Mouse (Mus musculus) skeletal muscle tissue, adult 2 months (tissue): Measurements from ENCODE around the gene Tcf3.

Source experiments
- DNase-seq: peaks from one replicate; pipeline ENCODE4 v3.0.0-alpha.2; 2012; ENCODE audit warnings: low read depth, low spot score

Tcf3 gene

DNA sequence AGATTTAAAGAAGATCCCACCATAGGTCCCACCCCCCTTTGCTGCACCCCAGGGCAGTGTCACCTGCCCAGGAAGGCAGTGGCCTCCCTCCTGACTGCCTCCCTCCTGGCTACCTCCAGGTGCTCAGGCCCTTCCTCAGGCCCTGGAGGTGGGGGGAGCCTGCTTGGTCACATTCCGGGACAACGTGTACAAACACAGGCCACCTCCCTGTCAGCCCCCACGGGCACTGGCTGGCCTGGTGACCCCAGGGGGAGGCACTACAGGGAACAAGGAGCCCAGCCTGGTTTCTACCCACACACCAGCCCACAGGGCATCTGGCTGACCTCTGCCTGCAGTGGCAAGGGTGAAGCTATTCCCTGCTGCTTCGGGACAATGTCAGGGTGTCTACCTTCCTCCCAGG lies 4.5 kb upstream of the Tcf3 start:
- no peak for DNase-seq

DNA sequence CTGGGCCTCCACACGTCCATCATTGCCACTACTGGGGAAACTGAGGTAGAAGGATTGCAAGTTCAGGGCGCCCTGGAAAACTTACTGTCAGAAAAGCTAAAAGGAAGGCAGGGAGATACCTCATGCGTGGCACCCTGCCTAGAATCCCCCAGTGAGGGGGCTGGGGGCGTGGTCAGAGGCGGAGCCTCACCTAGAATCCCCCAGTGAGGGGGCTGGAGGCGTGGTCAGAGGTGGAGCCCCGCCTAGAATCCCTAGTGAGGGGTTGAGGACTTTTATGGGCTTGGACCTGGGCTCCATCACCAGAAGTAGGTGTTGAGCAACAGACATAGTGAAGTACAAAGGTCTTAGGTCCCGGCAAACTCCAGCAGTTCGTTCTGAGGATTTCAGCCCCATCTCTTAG lies 2.8 kb upstream of the Tcf3 start:
- DNase-seq: no peak

GRCm38 (mm10) chr10:80435764-80436163 lies 2.3 kb upstream of the Tcf3 start:
- no peak for DNase-seq

GRCm38 (mm10) chr10:80434823-80435222 lies 1.4 kb upstream of the Tcf3 start:
- no peak for DNase-seq

DNA sequence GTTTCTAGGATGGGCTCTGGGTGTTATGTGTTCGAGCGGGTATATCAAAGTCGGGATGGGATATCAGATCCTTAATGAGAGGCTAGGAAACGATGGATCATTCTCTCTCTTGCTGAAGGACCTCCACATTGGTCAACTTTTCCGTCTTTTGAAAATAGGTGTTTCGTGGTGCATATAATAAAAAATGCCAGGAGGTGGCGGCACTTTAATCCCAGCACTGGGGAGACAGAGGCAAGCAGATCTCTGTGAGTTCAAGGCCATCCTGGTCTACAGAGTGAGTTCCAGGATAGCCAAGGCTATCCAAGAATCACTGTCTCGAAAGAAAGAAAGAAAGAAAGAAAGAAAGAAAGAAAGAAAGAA lies 766 bp upstream of the Tcf3 start:
- no peak for DNase-seq

DNA sequence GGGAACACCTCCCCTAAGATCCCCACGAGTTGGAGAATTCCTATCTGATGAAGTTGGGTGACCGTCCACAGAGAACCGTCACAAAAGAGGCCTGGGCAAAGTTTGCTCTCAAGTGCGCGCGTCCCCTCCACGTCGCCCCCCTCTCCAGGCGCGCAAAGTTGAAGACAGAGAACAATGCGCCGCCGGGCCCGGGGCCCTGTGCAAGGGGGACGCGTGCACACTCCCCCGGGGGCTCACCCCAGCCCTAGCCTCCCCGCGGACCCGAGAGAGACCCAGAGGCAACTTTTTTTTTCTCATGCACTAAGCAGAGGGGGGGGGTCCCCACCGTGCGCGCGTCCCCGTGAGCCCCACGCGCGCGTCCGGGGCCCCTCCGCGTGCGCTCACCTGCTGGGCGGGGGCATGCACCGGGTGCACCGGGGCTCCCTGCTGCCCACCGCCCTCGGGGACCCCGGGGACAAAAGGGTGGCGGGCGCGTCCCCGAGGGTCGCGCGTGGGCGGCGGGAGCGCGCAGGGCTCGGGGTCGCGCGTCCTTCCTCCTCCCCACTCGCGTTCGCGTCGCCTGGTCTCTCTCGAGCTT lies 423 bp downstream of the Tcf3 start:
- DNase-seq: no peak

- DNase-seq: no peak
Observed at GRCm38 (mm10) chr10:80432387-80432785, 1.1 kb downstream of the Tcf3 start.

- DNase-seq: no peak
Observed at GRCm38 (mm10) chr10:80431570-80432386, 1.7 kb downstream of the Tcf3 start.

DNA sequence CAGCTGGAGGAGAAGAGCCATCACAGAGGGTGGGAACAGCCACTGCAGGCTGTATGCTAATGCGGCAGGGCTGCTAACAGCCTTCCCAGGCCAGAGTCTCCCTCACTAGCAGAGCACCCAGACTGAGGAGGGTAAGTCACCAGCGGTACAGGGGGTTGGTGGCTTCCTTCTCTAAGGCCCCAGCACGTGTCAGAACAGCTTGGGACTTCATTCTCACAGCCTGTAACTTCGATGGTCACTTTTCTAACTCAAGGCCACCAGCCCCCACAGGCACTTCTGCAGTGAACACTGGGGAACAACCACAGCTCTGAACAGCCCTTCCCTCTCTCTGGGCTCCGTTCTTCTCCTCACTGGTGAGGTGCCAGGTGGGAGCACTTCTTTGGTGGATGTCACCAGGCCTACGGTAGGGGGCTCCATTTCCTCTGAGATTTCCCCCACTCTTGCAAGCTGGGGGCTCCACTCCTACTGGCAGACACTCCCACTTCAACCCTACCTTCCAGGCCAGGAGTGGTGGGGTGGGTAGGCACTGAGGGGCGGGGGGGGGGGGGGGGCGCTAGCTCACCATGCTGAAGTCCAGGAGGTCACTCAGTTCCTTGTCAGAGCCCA lies 3.0 kb downstream of the Tcf3 start:
- no peak for DNase-seq

DNA sequence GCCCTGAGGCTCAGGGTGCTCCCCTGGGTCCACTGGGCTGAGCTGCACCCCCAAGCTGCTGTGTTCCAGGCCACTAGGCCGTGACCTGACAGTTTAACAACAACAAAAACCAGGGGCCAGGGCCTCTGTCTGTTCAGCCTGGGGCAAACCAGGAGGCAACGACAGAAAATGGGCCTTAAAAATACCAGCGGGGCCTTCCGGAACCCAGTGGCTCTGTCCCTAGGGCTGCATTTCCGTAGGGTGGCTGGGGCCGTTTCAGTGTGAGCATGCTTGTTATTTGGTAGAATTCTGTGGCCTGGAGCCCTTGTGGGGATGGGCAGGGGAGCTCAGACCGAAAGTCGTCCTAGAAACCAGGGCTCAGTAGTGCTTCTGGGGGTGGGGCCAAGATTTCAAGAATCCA lies 3.6 kb downstream of the Tcf3 start:
- no peak for DNase-seq

- no peak for DNase-seq
Observed at GRCm38 (mm10) chr10:80425041-80425440, 8.4 kb downstream of the Tcf3 start.

DNA sequence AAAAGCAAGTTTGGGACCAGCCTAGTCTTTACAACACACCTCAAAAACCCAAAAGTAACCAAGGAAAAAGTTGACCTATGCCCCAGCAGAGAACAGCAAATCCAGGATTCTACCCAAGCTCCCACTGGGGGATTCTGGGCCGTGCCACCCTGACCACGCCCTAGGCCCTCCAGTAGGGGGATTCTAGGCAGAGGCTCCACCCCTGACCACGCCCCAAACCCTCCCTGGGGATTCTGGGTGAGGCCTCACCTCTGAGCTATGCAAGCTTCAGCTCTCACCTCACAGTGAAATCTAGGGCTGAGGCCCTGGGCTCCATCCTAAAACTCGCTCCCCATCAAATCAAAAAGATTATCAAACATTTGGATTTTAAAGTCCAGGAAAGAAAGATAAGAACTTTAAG lies 9.9 kb downstream of the Tcf3 start:
- DNase-seq: no peak

GRCm38 (mm10) chr10:80421651-80422472 lies 11.6 kb downstream of the Tcf3 start:
- no peak for DNase-seq

- DNase-seq: no peak
Observed at GRCm38 (mm10) chr10:80421208-80421607, 12.2 kb downstream of the Tcf3 start.

GRCm38 (mm10) chr10:80420729-80421128 lies 12.7 kb downstream of the Tcf3 start:
- DNase-seq: no peak

DNA sequence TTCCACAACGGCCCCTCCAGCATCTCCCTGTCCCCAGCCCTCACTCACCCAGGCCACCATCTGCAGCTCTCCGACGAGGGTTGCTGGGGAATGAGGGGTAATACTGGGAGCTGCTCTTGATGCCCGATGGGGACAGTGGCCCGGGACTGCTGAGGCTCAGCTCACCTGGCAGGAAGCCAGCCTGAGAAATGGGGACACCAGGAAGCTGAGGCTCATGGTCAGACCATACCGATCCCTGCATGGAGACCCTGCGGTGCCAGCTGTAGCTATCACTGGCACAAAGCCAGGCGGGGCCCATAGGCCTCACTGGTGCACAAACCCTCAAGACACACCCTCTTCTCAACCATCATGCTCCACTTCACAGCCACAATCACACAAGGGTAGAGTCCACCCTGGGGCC lies 14.0 kb downstream of the Tcf3 start:
- DNase-seq: no peak

DNA sequence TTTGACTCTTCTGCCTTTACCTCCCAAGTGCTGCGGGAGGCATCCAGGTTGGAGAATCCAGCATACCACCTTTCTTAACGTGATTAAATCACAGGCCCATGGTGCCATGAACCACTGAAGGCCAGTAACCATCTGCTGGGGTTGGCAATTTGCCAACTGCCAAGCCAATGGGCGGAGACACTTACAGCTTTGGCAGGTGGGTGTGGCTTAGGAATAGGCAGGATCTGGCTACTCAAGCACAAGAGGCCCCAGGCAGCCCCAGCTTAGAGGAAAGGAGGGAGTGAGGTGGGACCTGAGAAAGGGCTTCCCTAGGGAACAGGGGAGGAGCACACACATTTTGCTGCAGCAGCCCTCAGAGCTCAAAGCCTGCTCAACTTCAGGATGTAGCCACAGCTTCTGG lies 15.1 kb downstream of the Tcf3 start:
- no peak for DNase-seq

- DNase-seq: no peak
Observed at GRCm38 (mm10) chr10:80417841-80418240, 15.6 kb downstream of the Tcf3 start.

DNA sequence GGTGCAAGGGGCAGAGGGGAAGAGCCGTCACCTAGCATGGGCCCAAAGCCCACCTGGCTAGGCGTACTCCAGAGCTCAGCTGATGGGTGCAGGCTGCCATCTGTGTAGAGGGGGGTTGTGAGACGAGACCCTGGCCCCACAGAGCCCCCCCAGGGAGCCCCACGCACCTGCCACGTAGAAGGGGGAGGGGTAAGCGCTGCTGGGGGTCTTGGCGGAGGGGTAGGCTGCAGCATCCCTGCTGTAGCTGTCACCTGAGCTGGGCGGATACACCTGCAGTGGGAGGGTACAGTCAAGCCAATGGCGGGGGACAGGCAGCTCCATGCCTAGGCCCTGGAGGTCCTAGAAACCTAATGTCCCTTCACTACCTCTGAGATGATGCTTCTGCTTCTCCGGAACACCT lies 16.1 kb downstream of the Tcf3 start:
- DNase-seq: no peak

DNA sequence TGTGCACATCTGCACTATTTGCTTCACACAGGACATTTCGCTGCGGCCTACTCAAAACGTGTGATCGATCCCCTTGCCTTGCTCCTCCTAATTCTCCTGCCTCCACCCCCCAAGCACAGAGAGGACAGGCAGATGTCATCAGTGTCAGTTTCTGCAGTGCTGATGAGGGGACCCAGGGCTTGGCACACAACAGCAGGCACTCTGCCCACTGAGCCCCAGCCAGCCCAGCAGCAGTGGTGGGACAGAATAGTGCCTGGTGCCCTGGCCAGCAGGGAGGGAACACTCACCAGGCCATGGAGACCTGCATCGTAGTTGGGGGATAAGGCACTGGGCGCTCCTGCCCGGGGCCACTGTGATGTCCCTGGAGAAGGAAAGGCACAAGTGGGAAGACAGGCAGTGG lies 17.9 kb downstream of the Tcf3 start:
- DNase-seq: no peak

DNA sequence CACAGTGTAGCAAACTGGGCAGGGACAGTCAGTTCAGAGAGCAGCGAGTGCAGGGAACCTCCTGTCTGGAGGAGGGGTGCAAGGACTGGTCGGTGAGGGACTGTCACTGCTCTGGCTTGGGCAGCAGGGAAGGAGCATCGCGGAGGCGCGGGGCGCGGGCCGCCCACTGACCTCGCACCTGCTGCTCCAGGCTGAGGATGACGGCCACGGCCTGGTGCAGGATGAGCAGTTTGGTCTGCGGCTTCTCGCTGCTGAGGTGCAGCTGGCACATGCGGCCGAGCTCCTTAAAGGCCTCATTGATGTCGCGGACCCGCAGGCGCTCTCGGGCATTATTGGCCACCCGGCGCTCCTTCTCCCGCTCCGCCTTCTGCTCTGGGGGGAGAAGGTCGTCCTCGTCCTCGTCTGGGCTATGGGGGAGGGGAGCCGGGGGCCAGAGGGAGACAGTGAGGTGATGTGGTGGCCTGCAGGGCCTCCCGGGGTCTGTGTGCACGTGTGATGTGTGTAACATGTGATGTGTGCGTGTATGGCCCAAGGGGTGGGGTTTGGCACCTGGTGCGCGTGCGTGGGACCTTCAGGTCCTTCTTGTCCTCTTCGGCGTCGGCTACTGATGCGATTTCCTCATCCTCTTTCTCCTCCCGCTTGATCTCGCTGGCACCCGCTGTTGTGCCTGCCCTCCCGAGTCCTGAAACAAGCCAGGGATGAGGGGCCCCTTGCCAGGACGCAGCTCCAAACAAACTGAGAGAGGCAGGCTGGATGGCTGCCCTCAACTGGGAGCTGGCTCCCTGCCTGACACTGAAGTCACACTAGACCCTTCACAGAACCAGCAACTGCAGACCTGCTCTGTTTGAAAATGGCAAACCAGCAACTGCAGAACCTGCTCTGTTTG lies 20.5 kb downstream of the Tcf3 start:
- no peak for DNase-seq
